Mouse (Mus musculus) brain, embryonic 14.5 days (tissue): ENCODE data around the gene Srek1.

ENCODE experiments used
- CTCF ChIP-seq: fragments of 200-500 bp; IDR thresholded peaks from 2 replicates; pipeline ENCODE4 v1.5.1; 2012; ENCODE audit warnings: inconsistent platforms, mild to moderate bottlenecking, moderate library complexity, borderline replicate concordance; ENCODE audit not compliant: insufficient read depth, insufficient read length; ENCODE audit errors: extremely low read depth
- POLR2A ChIP-seq: fragments of 200-500 bp; IDR thresholded peaks from 2 replicates; pipeline ENCODE4 v1.6.1; 2012; ENCODE audit warnings: mild to moderate bottlenecking, inconsistent platforms, borderline replicate concordance; ENCODE audit not compliant: poor library complexity, insufficient read depth, insufficient read length, severe bottlenecking; ENCODE audit errors: extremely low read depth

DNA sequence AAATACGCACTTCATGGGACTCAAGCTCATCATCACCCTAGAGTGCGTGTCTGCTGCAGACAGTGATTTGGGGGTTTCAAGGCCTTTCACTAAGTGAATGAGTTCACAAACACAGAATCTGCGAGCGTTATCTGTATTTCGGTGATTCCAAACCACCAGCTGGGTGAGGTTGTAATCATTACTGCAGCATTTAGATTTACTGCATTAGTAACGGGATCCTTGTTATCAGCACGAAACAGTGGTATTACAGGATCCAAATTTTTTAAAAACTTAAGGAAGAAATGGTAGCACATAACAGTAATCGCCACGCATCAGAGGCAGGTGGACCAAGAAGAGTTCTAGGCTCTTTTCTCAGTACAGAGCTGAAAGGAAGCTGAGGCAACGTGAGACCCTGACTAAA lies 12.4 kb downstream of the Srek1 start:
- TF ChIP-seq CTCF = no peak
- TF ChIP-seq POLR2A = no peak
